Mouse (Mus musculus): ENCODE results near the gene BC003965. TPM values are rescaled to one million over a fixed set of nuclear protein-coding genes. Genes with fewer than 3 reads are reported as not detected.

BC003965 gene
- polyA plus RNA-seq, 1 experiment: 12.3 TPM

GRCm38 (mm10) chr17:25175411-25175810, 8.9 kb upstream of the BC003965 start, which contains the start of gene Gm38655:
Gm38655 (minus strand) TSS chr17:25175471.
- Histone ChIP-seq H3K4me1 (ENCODE audit: control insufficient read depth, insufficient read depth, low read length) (no peaks in the 10 kb centered on the region), H3K4me3 (ENCODE audit: insufficient read depth, low read length) (no peak within 1 kb of the TSS), H3K27ac (ENCODE audit: insufficient read depth, low read length) (no peak within 1 kb of the TSS)
- no peak for TF ChIP-seq CTCF (IDR thresholded peaks at IDR 0.05; ENCODE audit: borderline replicate concordance, insufficient read depth, low read length)
- TF ChIP-seq POLR2A (IDR thresholded peaks at IDR 0.05; ENCODE audit: low read depth, low read length): no peak

GRCm38 (mm10) chr17:25183232-25183631, 1.1 kb upstream of the BC003965 start:
- no peak overlapping the region for H3K4me3 ChIP-seq (ENCODE audit: insufficient read depth, low read length)
- no peaks in the 10 kb centered on the region for H3K4me1 ChIP-seq (ENCODE audit: control insufficient read depth, insufficient read depth, low read length)
- H3K27ac ChIP-seq (ENCODE audit: insufficient read depth, low read length): no peak overlapping the region
- TF ChIP-seq CTCF (IDR thresholded peaks at IDR 0.05; ENCODE audit: borderline replicate concordance, insufficient read depth, low read length): peak; percentile 24; the same call in 1 of the 2 replicates
- peak; percentile 71 for TF ChIP-seq POLR2A (IDR thresholded peaks at IDR 0.05; ENCODE audit: low read depth, low read length)

GRCm38 (mm10) chr17:25184961-25185360, 607 bp downstream of the BC003965 start:
- TF ChIP-seq POLR2A (IDR thresholded peaks at IDR 0.05; ENCODE audit: low read depth, low read length): 0 out of 2 replicates have a peak, but pooled peaks have one; percentile 26
- no peak for TF ChIP-seq CTCF (IDR thresholded peaks at IDR 0.05; ENCODE audit: borderline replicate concordance, insufficient read depth, low read length)
- Histone ChIP-seq H3K4me3 (ENCODE audit: insufficient read depth, low read length) (peak overlapping the region; percentile 77), H3K4me1 (ENCODE audit: control insufficient read depth, insufficient read depth, low read length) (peaks cover 4% of the 10 kb centered on the region; the same call in 1 of the 2 replicates), H3K27ac (ENCODE audit: insufficient read depth, low read length) (no peak overlapping the region)

DNA sequence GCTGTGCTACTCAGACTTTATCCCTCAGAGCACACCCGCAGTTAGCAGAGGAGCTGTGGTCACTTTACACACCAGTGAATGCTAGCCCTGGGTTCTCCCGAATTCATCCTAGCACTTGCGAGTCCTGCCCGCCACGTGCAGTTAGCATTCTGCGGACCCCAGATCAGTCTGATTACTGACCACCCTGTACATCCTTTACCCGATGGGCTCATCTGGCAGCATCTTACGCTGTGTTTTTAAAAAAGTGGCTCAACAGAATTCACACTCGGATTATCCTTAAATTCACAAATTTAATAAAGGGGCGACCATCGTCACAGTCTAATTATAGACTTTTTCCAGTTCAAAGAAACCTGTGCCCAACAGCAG, 3.4 kb downstream of the BC003965 start:
- H3K4me3 ChIP-seq (ENCODE audit: insufficient read depth, low read length): peak overlapping the region; percentile 45
- peaks cover 4% of the 10 kb centered on the region; the same call in 1 of the 2 replicates for H3K4me1 ChIP-seq (ENCODE audit: control insufficient read depth, insufficient read depth, low read length)
- peak overlapping the region; percentile 60 for H3K27ac ChIP-seq (ENCODE audit: insufficient read depth, low read length)
- TF ChIP-seq CTCF (IDR thresholded peaks at IDR 0.05; ENCODE audit: borderline replicate concordance, insufficient read depth, low read length): no peak
- no peak for TF ChIP-seq POLR2A (IDR thresholded peaks at IDR 0.05; ENCODE audit: low read depth, low read length)

DNA sequence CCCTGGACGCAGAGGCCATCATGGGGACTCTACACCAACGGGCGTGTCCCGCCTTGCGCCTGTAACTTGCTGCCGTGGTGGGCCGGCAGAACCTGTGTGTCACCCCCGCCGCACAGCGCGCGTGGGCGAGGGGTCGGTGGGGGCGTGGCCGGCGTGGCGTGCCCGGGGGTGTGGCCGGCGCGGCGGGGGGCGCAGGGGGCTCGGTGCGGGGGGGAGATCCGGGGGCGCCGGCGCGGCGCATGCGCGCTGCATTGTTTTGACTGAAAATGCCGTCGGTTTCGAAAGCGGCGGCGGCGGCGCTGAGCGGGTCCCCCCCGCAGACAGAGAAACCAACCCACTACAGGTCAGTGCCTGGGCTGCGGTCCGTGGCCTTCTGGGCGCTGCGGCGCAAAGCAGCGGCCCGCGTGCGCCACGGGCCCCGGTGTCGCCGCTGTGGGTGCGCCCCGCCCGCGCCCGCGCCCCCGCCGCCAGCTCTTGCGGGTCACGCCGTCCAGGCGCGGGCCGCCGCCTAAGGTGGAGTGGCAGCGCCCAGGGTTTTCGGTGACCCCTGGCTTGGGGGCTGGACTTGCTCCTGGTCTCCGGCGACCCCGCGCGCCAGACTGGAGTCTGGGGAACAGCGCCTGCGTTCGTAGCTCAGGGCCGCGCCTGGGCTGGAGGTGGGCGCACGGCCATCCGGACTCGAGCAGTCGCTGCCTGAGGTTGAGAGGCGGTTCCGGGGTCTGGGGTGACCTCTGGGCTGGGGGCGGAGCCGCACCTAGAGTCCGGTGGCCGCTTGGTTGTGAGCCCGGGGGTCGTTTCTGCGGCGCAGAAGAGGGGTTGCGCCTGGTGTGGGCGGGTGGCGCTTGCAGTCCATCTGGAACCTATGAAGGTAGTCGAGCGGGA, 4.0 kb downstream of the BC003965 start, which contains the start of gene Unkl:
Gene Unkl, plus strand, starts transcription at position 248 of the 882 bp plus-strand sequence.
- Histone ChIP-seq H3K27ac (ENCODE audit: insufficient read depth, low read length) (peak within 1 kb of the TSS; percentile 60), H3K4me1 (ENCODE audit: control insufficient read depth, insufficient read depth, low read length) (peaks cover 4% of the 10 kb centered on the region; the same call in 1 of the 2 replicates), H3K4me3 (ENCODE audit: insufficient read depth, low read length) (peak within 1 kb of the TSS; percentile 74)
- TF ChIP-seq POLR2A (IDR thresholded peaks at IDR 0.05; ENCODE audit: low read depth, low read length) (peak; percentile 77), CTCF (IDR thresholded peaks at IDR 0.05; ENCODE audit: borderline replicate concordance, insufficient read depth, low read length) (no peak)

GRCm38 (mm10) chr17:25189091-25189490, 4.7 kb downstream of the BC003965 start:
- Histone ChIP-seq H3K27ac (ENCODE audit: insufficient read depth, low read length) (no peak overlapping the region), H3K4me3 (ENCODE audit: insufficient read depth, low read length) (peak overlapping the region; percentile 74)
- TF ChIP-seq CTCF (IDR thresholded peaks at IDR 0.05; ENCODE audit: borderline replicate concordance, insufficient read depth, low read length) (no peak), POLR2A (IDR thresholded peaks at IDR 0.05; ENCODE audit: low read depth, low read length) (no peak)

DNA sequence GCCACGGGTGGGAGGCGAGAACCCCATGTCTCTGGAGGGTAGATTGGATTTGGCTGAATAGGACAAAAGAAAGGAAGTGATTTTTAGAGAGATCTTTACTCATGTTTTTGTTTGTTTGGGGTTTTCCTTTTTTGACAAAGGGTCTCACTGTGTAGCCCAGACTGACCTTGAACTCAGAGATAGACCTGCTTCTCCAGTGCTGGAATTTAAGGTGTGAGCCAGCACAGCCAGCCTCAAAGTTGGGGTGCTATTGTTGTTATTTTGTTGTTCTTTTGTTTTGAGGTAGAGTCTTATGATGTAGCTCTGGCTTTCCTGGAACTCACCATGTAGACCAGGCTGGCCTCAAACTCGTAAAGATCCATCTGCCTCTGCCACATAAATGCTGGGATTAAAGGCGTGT, 18.0 kb downstream of the BC003965 start:
- Histone ChIP-seq H3K4me3 (ENCODE audit: insufficient read depth, low read length) (no peak overlapping the region), H3K4me1 (ENCODE audit: control insufficient read depth, insufficient read depth, low read length) (no peaks in the 10 kb centered on the region), H3K27ac (ENCODE audit: insufficient read depth, low read length) (no peak overlapping the region)
- no peak for TF ChIP-seq CTCF (IDR thresholded peaks at IDR 0.05; ENCODE audit: borderline replicate concordance, insufficient read depth, low read length)
- TF ChIP-seq POLR2A (IDR thresholded peaks at IDR 0.05; ENCODE audit: low read depth, low read length): no peak

More at GRCm38 (mm10) chr17:25189091-25189490, 4.7 kb downstream of the BC003965 start:
- H3K4me1 ChIP-seq (ENCODE audit: control insufficient read depth, insufficient read depth, low read length): peaks cover 4% of the 10 kb centered on the region; the same call in 1 of the 2 replicates

- H3K27ac ChIP-seq (ENCODE audit: insufficient read depth, low read length): no peak overlapping the region
- no peak for TF ChIP-seq POLR2A (IDR thresholded peaks at IDR 0.05; ENCODE audit: low read depth, low read length)
- TF ChIP-seq CTCF (IDR thresholded peaks at IDR 0.05; ENCODE audit: borderline replicate concordance, insufficient read depth, low read length): no peak
- H3K4me3 ChIP-seq (ENCODE audit: insufficient read depth, low read length): no peak overlapping the region
- H3K4me1 ChIP-seq (ENCODE audit: control insufficient read depth, insufficient read depth, low read length): no peaks in the 10 kb centered on the region
Measured at GRCm38 (mm10) chr17:25210006-25210405, 25.7 kb downstream of the BC003965 start.

DNA sequence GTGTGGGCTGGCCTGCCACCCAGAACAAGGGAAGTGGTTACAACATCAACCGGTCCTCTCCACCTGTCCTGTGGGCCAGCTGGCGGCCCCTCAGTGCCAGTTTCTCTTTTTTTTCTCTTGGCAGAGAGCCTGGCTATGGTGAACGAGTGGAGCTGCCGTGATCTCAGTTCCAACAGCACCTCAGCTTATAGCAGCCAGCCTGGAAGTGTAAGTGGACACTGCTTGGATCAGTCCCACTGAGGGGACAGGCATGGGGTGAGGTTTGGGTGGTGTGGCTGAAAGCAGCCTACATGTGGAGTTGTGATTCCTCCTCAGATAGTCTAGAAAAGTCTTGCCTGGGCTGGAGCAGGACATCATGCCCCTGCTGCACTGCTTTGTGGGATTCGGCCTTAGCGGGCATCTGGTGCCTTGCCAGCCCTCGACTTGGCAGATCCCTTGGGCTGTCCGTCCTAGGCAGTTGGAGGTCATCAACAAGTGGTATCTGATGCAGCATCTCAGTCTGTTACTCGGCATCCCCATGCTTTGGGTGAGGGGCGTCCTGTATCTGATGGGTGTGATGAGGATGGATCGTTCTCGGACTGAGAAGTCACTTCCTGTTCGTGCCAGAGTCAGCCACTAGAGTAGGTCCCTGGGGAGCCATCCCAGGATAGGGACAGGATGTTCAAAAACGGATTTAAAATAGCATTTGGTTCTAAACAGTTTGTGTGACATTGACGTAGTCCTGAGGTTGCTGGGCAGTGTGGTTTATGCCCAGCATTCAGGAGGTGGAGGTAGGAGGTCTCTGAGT, 26.5 kb downstream of the BC003965 start:
- no peaks in the 10 kb centered on the region for H3K4me1 ChIP-seq (ENCODE audit: control insufficient read depth, insufficient read depth, low read length)
- H3K27ac ChIP-seq (ENCODE audit: insufficient read depth, low read length): no peak overlapping the region
- TF ChIP-seq POLR2A (IDR thresholded peaks at IDR 0.05; ENCODE audit: low read depth, low read length): no peak
- no peak for TF ChIP-seq CTCF (IDR thresholded peaks at IDR 0.05; ENCODE audit: borderline replicate concordance, insufficient read depth, low read length)
- H3K4me3 ChIP-seq (ENCODE audit: insufficient read depth, low read length): no peak overlapping the region

Measured in embryonic fibroblast, embryonic 13.5 days (primary cell).